Mouse (Mus musculus): ENCODE data around the gene Ccr4.

The Ccr4 gene

GRCm38 (mm10) chr9:114466871-114467270 lies 37.8 kb downstream of the Ccr4 start:
- DNase-seq: no peak

DNA sequence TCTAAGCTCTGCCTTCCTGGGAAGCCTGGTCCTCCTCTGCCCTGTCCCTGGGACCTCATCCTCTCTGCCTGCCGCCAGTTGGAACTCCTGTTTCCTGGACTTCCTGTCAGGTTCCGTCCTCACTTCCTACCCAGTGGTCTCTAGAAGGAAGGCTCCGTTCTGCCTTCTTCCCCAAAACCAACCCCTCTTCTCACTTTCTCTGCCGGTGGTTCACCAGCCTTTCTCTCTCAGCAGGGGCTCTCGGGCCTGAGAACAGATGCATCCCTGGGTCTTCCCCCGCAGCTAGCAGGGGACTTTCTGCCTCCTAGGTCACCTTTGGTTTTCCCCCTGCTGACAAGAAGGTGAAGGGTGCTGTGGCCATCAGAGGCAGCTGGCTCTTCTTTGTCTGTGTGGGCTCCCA lies 39.3 kb downstream of the Ccr4 start:
- no peak for DNase-seq

DNA sequence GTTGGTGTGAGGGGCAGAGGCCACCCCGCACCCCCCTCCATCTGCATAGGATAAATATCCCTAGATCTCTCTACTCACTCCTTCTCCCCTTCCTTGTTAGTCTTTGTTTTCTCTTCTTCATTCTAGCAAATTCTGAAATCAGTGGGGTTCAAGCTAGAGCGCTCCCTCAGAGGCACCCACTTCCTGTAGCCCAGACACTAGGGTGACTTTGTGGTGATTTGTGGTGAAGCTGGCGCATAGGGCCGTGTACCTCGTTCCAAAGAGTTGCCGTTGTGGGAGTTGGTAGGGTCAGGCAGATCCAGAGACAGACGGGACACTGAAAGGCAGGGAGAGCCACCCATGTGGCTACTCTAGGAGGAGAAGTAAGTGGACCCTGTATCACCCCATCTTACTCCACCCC lies 42.1 kb downstream of the Ccr4 start:
- no peak for DNase-seq

DNA sequence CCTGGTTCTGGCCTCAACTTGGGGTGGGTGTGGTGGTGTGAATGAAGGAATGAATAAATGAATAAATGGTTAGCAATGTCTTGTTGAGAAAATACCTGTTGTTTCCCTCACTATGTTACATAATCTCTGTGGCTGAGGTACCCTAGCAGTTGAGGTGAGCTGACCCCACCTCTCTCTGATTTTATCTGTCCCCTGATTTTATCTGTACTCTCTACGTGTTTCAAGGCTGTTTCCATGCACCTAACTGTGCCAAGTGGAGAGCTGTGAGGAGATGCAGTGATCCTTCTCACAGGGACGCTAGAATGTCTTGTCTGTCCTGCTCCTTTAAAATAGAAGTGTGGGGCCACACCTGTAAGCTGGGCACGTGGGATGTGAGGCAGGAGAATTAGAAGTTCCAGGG lies 46.3 kb downstream of the Ccr4 start:
- no peak for DNase-seq

GRCm38 (mm10) chr9:114455420-114455819 lies 49.3 kb downstream of the Ccr4 start:
- no peak for DNase-seq

- DNase-seq: no peak
Observed at GRCm38 (mm10) chr9:114452418-114452817, 52.3 kb downstream of the Ccr4 start.

GRCm38 (mm10) chr9:114451615-114452014 lies 53.1 kb downstream of the Ccr4 start:
- no peak for DNase-seq

DNA sequence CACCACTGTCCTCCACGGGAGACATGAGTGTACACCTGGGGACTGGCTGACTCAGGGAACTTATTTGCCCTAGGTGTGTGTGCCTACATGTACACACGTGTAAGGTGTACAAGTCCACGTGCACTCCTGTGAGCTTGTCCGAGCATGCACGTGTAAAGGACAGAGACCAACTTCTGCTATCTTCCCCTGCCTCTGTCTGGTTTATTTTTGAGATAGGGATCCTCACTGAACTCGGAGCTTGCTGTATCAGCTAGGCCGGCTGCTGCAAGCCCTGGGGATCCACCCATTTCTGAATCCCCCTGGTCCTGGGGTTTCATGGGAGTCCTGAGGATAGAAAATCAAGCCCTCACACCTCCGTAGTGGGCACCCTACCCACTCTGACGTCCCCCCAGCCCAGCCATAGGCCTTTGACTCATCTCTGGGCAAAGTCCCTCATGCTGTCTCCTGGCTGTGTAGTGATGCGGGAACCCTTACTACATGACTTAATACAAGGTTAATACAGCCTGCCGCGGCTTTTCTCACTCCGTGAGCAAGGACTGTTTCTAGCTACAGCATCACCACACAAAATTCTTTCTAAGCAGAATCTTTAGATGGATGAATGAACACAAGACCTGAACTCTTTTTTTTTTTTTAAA lies 55.5 kb downstream of the Ccr4 start:
- no peak for DNase-seq

- no peak for DNase-seq
Observed at GRCm38 (mm10) chr9:114448700-114449099, 56.0 kb downstream of the Ccr4 start.

DNA sequence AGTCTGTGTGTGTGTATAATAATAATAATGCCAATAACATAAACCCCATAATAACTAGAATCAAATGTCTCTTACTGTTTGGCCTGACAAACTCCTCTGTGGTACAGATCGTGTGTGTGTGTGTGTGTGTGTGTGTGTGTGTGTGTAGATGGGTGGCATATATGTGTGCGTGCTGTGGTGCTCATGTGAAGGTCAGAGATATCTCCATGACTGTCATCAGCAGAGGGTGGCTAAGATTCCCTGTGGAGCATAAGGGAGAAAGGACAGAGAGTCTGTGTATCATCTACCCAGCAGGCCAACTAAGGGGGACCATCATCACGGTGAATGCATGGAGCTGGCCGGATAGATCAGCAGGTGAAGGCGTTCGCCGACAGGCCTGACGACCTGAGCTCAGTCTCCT lies 57.8 kb downstream of the Ccr4 start:
- no peak for DNase-seq

GRCm38 (mm10) chr9:114443351-114443750 lies 61.4 kb downstream of the Ccr4 start:
- no peak for DNase-seq

GRCm38 (mm10) chr9:114442893-114443292 lies 61.8 kb downstream of the Ccr4 start:
- no peak for DNase-seq

DNA sequence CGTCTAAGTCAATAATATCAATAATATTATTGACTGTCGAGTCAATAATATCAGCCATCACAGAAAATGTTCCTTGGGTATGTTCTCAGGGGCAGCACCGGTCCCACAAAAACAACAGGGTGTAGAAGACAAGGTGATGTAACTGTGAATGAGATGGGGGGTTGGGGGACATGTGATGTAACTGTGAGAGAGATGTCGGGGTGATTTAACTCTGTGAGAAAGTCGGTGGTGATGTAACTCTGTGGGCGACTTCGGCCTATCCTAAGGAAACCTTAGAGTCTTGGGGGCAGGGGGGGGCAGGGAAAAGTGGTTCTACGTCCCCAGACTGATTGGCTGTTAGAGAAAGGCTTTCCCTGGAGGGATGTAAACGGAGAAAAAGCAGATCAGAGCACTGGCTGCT lies 62.5 kb downstream of the Ccr4 start:
- no peak for DNase-seq

DNA sequence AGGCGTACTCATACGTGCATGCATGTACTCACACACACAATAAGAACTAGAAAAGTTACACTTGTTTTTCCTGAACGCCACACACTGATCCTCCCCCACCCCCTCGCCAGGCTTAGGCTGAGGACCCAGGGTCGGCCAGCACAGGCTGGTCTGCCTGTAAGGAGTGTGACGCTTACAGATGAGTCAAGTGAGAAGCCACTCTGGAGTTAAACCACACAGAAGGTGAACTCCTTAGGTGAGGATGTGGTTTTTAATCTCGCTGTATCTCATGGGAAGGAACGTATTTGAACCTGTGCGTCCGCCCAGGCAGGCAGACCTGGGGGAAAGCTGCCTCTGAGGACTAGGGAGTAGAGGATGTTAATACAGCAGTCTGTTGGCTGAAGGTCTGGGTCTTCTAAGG lies 64.2 kb downstream of the Ccr4 start:
- no peak for DNase-seq
